Mouse (Mus musculus) spleen, adult 10 weeks (tissue): ENCODE data around the gene Olfr1331. TPM values are rescaled to one million over a fixed set of nuclear protein-coding genes. Genes with fewer than 3 reads are reported as not detected.

Experiments
- polyA plus RNA-seq: library from polyadenylated mRNA; stranded (reverse); fragments of 350-450 nt; fragmentation: Illumina TruSeq; extraction: RNeasy Lipid Tissue Mini Kit (QIAGEN cat#74804); gene quantifications from one replicate; pipeline ENCODE4 v1.2.3, GENCODE M21; 2015; ENCODE audit warnings: low replicate concordance; ENCODE audit not compliant: insufficient read depth

Gene Olfr1331
- polyA plus RNA-seq: not detected

GRCm38 (mm10) chr4:118864349-118864748 is at the start of gene Olfr1331:
Gene Olfr1331, plus strand, starts transcription at chr4:118864649.

GRCm38 (mm10) chr4:118836179-118836578 is 28.3 kb upstream of the Olfr1331 start, which contains the start of gene Olfr1333:
Gene Olfr1333, minus strand, starts transcription at chr4:118836279.

DNA sequence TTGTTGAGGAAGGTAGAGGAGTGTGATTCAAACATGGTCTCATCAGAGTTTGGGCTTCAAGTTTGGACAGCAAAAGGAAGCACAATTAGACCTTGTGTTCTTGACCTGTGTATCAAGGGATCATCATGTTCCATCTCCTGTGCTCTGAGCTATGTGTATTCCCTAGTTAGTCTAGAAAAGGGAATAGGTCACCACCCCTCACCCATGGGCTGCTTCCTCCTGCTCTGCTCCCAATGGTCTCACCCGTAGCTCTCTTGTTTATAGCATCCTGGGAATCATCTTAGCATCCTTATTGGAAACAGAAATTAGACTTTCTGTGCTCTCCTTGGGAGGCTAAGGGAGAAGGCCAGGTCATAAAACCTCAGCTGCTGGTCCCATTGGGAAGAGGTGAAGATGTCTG is 23.8 kb downstream of the Olfr1331 start, which contains the start of gene Olfr1330:
Olfr1330 (plus strand) TSS at position 301 of the 400 bp plus-strand sequence.

GRCm38 (mm10) chr4:118917365-118917764 is 52.9 kb downstream of the Olfr1331 start, which contains the start of gene Olfr1329:
Gene Olfr1329, minus strand, starts transcription at chr4:118917465.

Other genes with a start within 250 kb of the Olfr1331 start
- gene Cfap57, start 243.9 kb upstream of the Olfr1331 start, polyA plus RNA-seq: not detected
- gene Ebna1bp2, start 243.8 kb upstream of the Olfr1331 start, polyA plus RNA-seq: 91.8 TPM
- gene Olfr62, start 205.7 kb upstream of the Olfr1331 start, polyA plus RNA-seq: not detected
- not detected for gene Olfr1342, start 171.9 kb upstream of the Olfr1331 start, polyA plus RNA-seq
- gene Olfr1341, start 161.1 kb upstream of the Olfr1331 start, polyA plus RNA-seq: not detected
- gene Olfr1340, start 144.5 kb upstream of the Olfr1331 start, polyA plus RNA-seq: not detected
- gene Olfr1339, start 132.5 kb upstream of the Olfr1331 start, polyA plus RNA-seq: not detected
- gene Olfr1338, start 105.9 kb upstream of the Olfr1331 start, polyA plus RNA-seq: not detected
- not detected for gene Olfr1337, start 82.1 kb upstream of the Olfr1331 start, polyA plus RNA-seq
- not detected for gene Olfr1335, start 54.7 kb upstream of the Olfr1331 start, polyA plus RNA-seq
- gene Olfr1333, start 28.4 kb upstream of the Olfr1331 start, polyA plus RNA-seq: not detected
- not detected for gene Olfr1330, start 23.9 kb downstream of the Olfr1331 start, polyA plus RNA-seq
- gene Olfr1329, start 52.8 kb downstream of the Olfr1331 start, polyA plus RNA-seq: not detected
- gene Olfr1328, start 74.0 kb downstream of the Olfr1331 start, polyA plus RNA-seq: not detected
- gene Lao1, start 96.9 kb downstream of the Olfr1331 start, polyA plus RNA-seq: not detected
- gene Slc2a1, start 244.1 kb downstream of the Olfr1331 start, polyA plus RNA-seq: 16.5 TPM